Mouse (Mus musculus) heart, postnatal 14 days (tissue): ENCODE measurements around the gene Lrrc56. TPM values are rescaled to one million over a fixed set of nuclear protein-coding genes. Genes with fewer than 3 reads are reported as not detected.

Experiments
- DNase-seq, 2 experiments: peaks; one replicate each; pipeline ENCODE4 v3.0.0; 2021 to 2022
- intact Hi-C: fragments of 180-260 bp; cut with DNase I; formaldehyde crosslinking; loops from one replicate; pipeline ENCODE4 v1.15.1; 2025
- total RNA-seq, 2 experiments: library from RNA; stranded (reverse); gene quantifications; 2 replicates each; pipeline ENCODE4 v1.2.3; 2021

Lrrc56 gene
- total RNA-seq, 2 experiments from 2014 or later, result 2.6 to 3.6 TPM

GRCm38 (mm10) chr7:141215101-141215879 lies 21.3 kb downstream of the Lrrc56 start, which contains the start of gene Rassf7:
TSS of gene Rassf7 (plus strand) at chr7:141215860.
- peak; percentile 81 to 85 for DNase-seq
- intact Hi-C loops, result no loop called here

GRCm38 (mm10) chr7:141215880-141216733 lies 22.1 kb downstream of the Lrrc56 start:
- intact Hi-C loops, result no loop called here
- peak in 1 of 2 experiments; percentile 38 for DNase-seq

- intact Hi-C loops, result no loop called here
- no peak for DNase-seq
Measured at GRCm38 (mm10) chr7:141216894-141217293, 22.9 kb downstream of the Lrrc56 start.

- DNase-seq, result no peak
- intact Hi-C loops, result no loop called here
Measured at GRCm38 (mm10) chr7:141217343-141218013, 23.5 kb downstream of the Lrrc56 start.

GRCm38 (mm10) chr7:141218141-141218540 lies 24.2 kb downstream of the Lrrc56 start:
- intact Hi-C loops, result no loop called here
- DNase-seq, result no peak

GRCm38 (mm10) chr7:141218557-141219133 lies 24.7 kb downstream of the Lrrc56 start:
- intact Hi-C loops, result no loop called here
- no peak for DNase-seq

- intact Hi-C loops, result loop anchor here (10.0 kb wide), 1 partner anchor 55 kb away; no protein-coding TSS in a partner anchor
- no peak for DNase-seq
Measured at GRCm38 (mm10) chr7:141219558-141220099, 25.7 kb downstream of the Lrrc56 start.

- intact Hi-C loops, result loop anchor here (10.0 kb wide), 1 partner anchor 56 kb away; no protein-coding TSS in a partner anchor
Measured at GRCm38 (mm10) chr7:141220377-141220776, 26.4 kb downstream of the Lrrc56 start.

GRCm38 (mm10) chr7:141221249-141222125 lies 27.5 kb downstream of the Lrrc56 start:
- peak; percentile 96 for DNase-seq
- intact Hi-C loops, result loop anchor here (10.0 kb wide), 1 partner anchor 57 kb away; no protein-coding TSS in a partner anchor

More at GRCm38 (mm10) chr7:141220377-141220776, 26.4 kb downstream of the Lrrc56 start:
- DNase-seq, result no peak

GRCm38 (mm10) chr7:141222126-141222467 lies 28.1 kb downstream of the Lrrc56 start:
- DNase-seq, result no peak
- intact Hi-C loops, result loop anchor here (10.0 kb wide), 1 partner anchor 57 kb away; no protein-coding TSS in a partner anchor

GRCm38 (mm10) chr7:141222696-141223215 lies 28.8 kb downstream of the Lrrc56 start:
- intact Hi-C loops, result loop anchor here (10.0 kb wide), 1 partner anchor 58 kb away; no protein-coding TSS in a partner anchor
- DNase-seq, result no peak

- no peak for DNase-seq
- intact Hi-C loops, result loop anchor here (5.0 to 10.0 kb wide), 2 partner anchors 62 to 136 kb away; no protein-coding TSS in a partner anchor
Measured at GRCm38 (mm10) chr7:141226535-141226934, 32.6 kb downstream of the Lrrc56 start.

GRCm38 (mm10) chr7:141227796-141228195 lies 33.8 kb downstream of the Lrrc56 start:
- intact Hi-C loops, result loop anchor here (5.0 to 10.0 kb wide), 2 partner anchors 63 to 135 kb away; no protein-coding TSS in a partner anchor
- DNase-seq, result no peak

GRCm38 (mm10) chr7:141228279-141229067 lies 34.5 kb downstream of the Lrrc56 start, which contains the start of gene Phrf1:
TSS of gene Phrf1 (plus strand) at chr7:141228784.
- intact Hi-C loops, result loop anchor here (5.0 to 10.0 kb wide), 2 partner anchors 64 to 134 kb away; no protein-coding TSS in a partner anchor

GRCm38 (mm10) chr7:141229702-141230101 lies 35.7 kb downstream of the Lrrc56 start:
- intact Hi-C loops, result loop anchor here (5.0 to 10.0 kb wide), 3 partner anchors 65 to 295 kb away; no protein-coding TSS in a partner anchor

More at GRCm38 (mm10) chr7:141228279-141229067, 34.5 kb downstream of the Lrrc56 start, which contains the start of gene Phrf1:
- peak; percentile 95 to 97 for DNase-seq

GRCm38 (mm10) chr7:141230570-141230969 lies 36.6 kb downstream of the Lrrc56 start:
- intact Hi-C loops, result loop anchor here (10.0 kb wide), 1 partner anchor 294 kb away; no protein-coding TSS in a partner anchor

More at GRCm38 (mm10) chr7:141229702-141230101, 35.7 kb downstream of the Lrrc56 start:
- no peak for DNase-seq

GRCm38 (mm10) chr7:141231111-141231510 lies 37.2 kb downstream of the Lrrc56 start:
- intact Hi-C loops, result loop anchor here (10.0 kb wide), 1 partner anchor 294 kb away; no protein-coding TSS in a partner anchor
- no peak for DNase-seq

More at GRCm38 (mm10) chr7:141230570-141230969, 36.6 kb downstream of the Lrrc56 start:
- DNase-seq, result no peak
